29 mouse cellular contexts compared by ENCODE assay signal in genomic region chr10:21652426-21653345, GRCm38 (mm10). TPM values are rescaled to one million over a fixed set of nuclear protein-coding genes. Genes with fewer than 3 reads are reported as not detected.
DNase-seq lines count a peak whose midpoint lies in the region; ATAC-seq and TF ChIP-seq lines count a peak whose summit lies in the region.
"Had no signal": no experiment of that assay in that cellular context is flagged by ENCODE, and none has a peak within 500 bp of the region (broad histone marks: within the 10 kb centered on the region; RNA-seq: fewer than 3 reads in every experiment).

No protein-coding gene starts in this region.

- H3K9ac ChIP-seq in hindbrain, postnatal 0 days (replicated peaks; ENCODE audit: low read length), result no peak overlapping the region
- no peak overlapping the region for H3K9ac ChIP-seq in hindbrain, embryonic 14.5 days
- H3K9ac ChIP-seq: embryonic facial prominence, embryonic 13.5 days; intestine, embryonic 15.5 days; limb, embryonic 15.5 days; liver, embryonic 15.5 days; midbrain, embryonic 13.5 days had no signal

- H3K36me3 ChIP-seq in hindbrain, postnatal 0 days (ENCODE audit: insufficient read depth, low read length), result no peaks in the 10 kb centered on the region
- H3K36me3 ChIP-seq in hindbrain, embryonic 14.5 days (replicated peaks; ENCODE audit: control insufficient read depth, insufficient read depth), result no peaks in the 10 kb centered on the region
- H3K36me3 ChIP-seq: embryonic facial prominence, embryonic 13.5 days; heart, embryonic 10.5 days; intestine, embryonic 15.5 days; limb, embryonic 15.5 days; liver, embryonic 15.5 days; midbrain, embryonic 13.5 days had no signal

- WGBS in cerebellum, adult 2 months, result 82% methylated on average over 24 of the region's 24 CpGs
- WGBS in hindbrain, postnatal 0 days, result 87% methylated on average over 24 of the region's 24 CpGs
- 89% methylated on average over 24 of the region's 24 CpGs for WGBS in hindbrain, embryonic 14.5 days

- DNase-seq in cerebellum, adult 2 months, result peak in 1 of 2 experiments; percentile 30
- no peak for DNase-seq in cerebellum, adult 11 months
- DNase-seq in hindbrain, postnatal 0 days (ENCODE audit: low spot score), result peak; percentile 25
- no peak for DNase-seq in hindbrain, embryonic 14.5 days (ENCODE audit: low spot score)
- DNase-seq in left cerebral cortex, adult 9 months (ENCODE audit: low spot score in 2 of 2), result peak; percentile 42 to 55
- no peak for DNase-seq in left cerebral cortex, postnatal 10 days (ENCODE audit: extremely low spot score in 1 of 2, low spot score in 2 of 2)
- DNase-seq: adrenal gland, adult 8-10 months; heart, postnatal 10 days; kidney, adult 9 months; kidney, postnatal 36 days; retina, postnatal 1 day; thymus, postnatal 25 days had no signal

- H3K4me1 ChIP-seq in cerebellum, adult 2 months (ENCODE audit: control insufficient read depth, insufficient read depth, low read length), result no peaks in the 10 kb centered on the region
- H3K4me1 ChIP-seq in hindbrain, postnatal 0 days (ENCODE audit: insufficient read depth, low read length), result no peaks in the 10 kb centered on the region
- H3K4me1 ChIP-seq in hindbrain, embryonic 14.5 days (replicated peaks; ENCODE audit: control insufficient read depth, insufficient read depth, low read length), result no peaks in the 10 kb centered on the region
- H3K4me1 ChIP-seq in cortical plate, adult 2 months (ENCODE audit: control insufficient read depth, insufficient read depth, low read length), result peaks cover 4% of the 10 kb centered on the region; the same call in 1 of the 2 replicates
- H3K4me1 ChIP-seq: embryonic facial prominence, embryonic 13.5 days; intestine, embryonic 15.5 days; limb, embryonic 15.5 days; liver, embryonic 15.5 days; midbrain, embryonic 13.5 days had no signal

- peak; percentile 53 for ATAC-seq in hindbrain, postnatal 0 days
- no peak for ATAC-seq in hindbrain, embryonic 14.5 days (ENCODE audit: low FRiP score)
- ATAC-seq: CD4-positive, CD25-positive, alpha-beta regulatory T cell, adult 4 months; forebrain, embryonic 14.5 days; intestine, embryonic 15.5 days; lung, postnatal 0 days; midbrain, embryonic 13.5 days; Patski had no signal

- peak overlapping the region; percentile 54; the same call in 1 of the 2 replicates for H3K27ac ChIP-seq in cerebellum, adult 2 months (ENCODE audit: insufficient read depth, low read length)
- H3K27ac ChIP-seq in hindbrain, postnatal 0 days, result no peak overlapping the region
- no peak overlapping the region for H3K27ac ChIP-seq in hindbrain, embryonic 14.5 days
- peak overlapping the region; percentile 94 for H3K27ac ChIP-seq in cortical plate, adult 2 months (ENCODE audit: insufficient read depth, low read length)
- H3K27ac ChIP-seq: embryonic facial prominence, embryonic 13.5 days; intestine, embryonic 15.5 days; limb, embryonic 15.5 days; liver, embryonic 15.5 days; midbrain, embryonic 13.5 days had no signal

- no peak overlapping the region for H3K4me3 ChIP-seq in cerebellum, adult 2 months (replicated peaks; ENCODE audit: insufficient read depth, low read depth, low read length)
- H3K4me3 ChIP-seq in hindbrain, postnatal 0 days (ENCODE audit: low read length), result no peak overlapping the region
- no peak overlapping the region for H3K4me3 ChIP-seq in hindbrain, embryonic 14.5 days (replicated peaks; ENCODE audit: low read length)
- no peak overlapping the region for H3K4me3 ChIP-seq in cortical plate, adult 2 months (ENCODE audit: insufficient read depth, low read length)
- H3K4me3 ChIP-seq: embryonic facial prominence, embryonic 13.5 days; heart, embryonic 10.5 days; intestine, embryonic 15.5 days; limb, embryonic 15.5 days; liver, embryonic 15.5 days; midbrain, embryonic 13.5 days had no signal

- no peak for TF ChIP-seq POLR2A in cerebellum, adult 2 months (IDR thresholded peaks at IDR 0.05; ENCODE audit: borderline replicate concordance, insufficient read depth, low read length)
- TF ChIP-seq POLR2A in cortical plate, adult 2 months (IDR thresholded peaks at IDR 0.05; ENCODE audit: extremely low read depth, insufficient read depth, low read length), result no peak

- TF ChIP-seq CTCF in cerebellum, adult 2 months (IDR thresholded peaks at IDR 0.05; ENCODE audit: borderline replicate concordance, insufficient read depth, low read depth, low read length), result no peak
- TF ChIP-seq CTCF in hindbrain, postnatal 0 days (IDR thresholded peaks at IDR 0.05; ENCODE audit: low read depth), result no peak
- no peak for TF ChIP-seq CTCF in cortical plate, adult 2 months (IDR thresholded peaks at IDR 0.05; ENCODE audit: extremely low read depth, insufficient read depth, low read length)

- intact Hi-C loops in left cerebral cortex, postnatal 10 days (cut with DNase I), result no loop called here

- H3K4me2 ChIP-seq in hindbrain, postnatal 0 days (ENCODE audit: low read depth, low read length), result no peak overlapping the region
- no peak overlapping the region for H3K4me2 ChIP-seq in hindbrain, embryonic 14.5 days (replicated peaks)
- H3K4me2 ChIP-seq: embryonic facial prominence, embryonic 13.5 days; intestine, embryonic 15.5 days; limb, embryonic 15.5 days; liver, embryonic 15.5 days; midbrain, embryonic 13.5 days had no signal

- H3K27me3 ChIP-seq in cerebellum, adult 2 months (ENCODE audit: control insufficient read depth, insufficient read depth, low read length), result no peaks in the 10 kb centered on the region
- H3K27me3 ChIP-seq in hindbrain, postnatal 0 days (ENCODE audit: insufficient read depth, low read length), result no peaks in the 10 kb centered on the region
- H3K27me3 ChIP-seq in hindbrain, embryonic 14.5 days (ENCODE audit: control insufficient read depth, insufficient read depth, low read length), result no peaks in the 10 kb centered on the region
- H3K27me3 ChIP-seq: embryonic facial prominence, embryonic 13.5 days; intestine, embryonic 15.5 days; limb, embryonic 15.5 days; liver, embryonic 15.5 days; midbrain, embryonic 13.5 days; Patski had no signal

- H3K9me3 ChIP-seq in hindbrain, postnatal 0 days (ENCODE audit: low read length), result no peaks in the 10 kb centered on the region
- 0 out of 2 replicates have a peak, but pooled peaks cover 4% of the 10 kb centered on the region for H3K9me3 ChIP-seq in hindbrain, embryonic 14.5 days (ENCODE audit: control insufficient read depth, low read length)
- H3K9me3 ChIP-seq: heart, embryonic 10.5 days; intestine, embryonic 15.5 days; limb, embryonic 15.5 days; liver, embryonic 15.5 days; midbrain, embryonic 13.5 days had no signal

RNA-seq across cellular contexts. Expression of gene 1700020N01Rik, which starts 59.7 kb away (rescaled TPM):
- not detected in 2 replicates for polyA plus RNA-seq in cerebellum, adult 2 months (2012; rRNA removed)
- not detected in 2 replicates for total RNA-seq in hindbrain, postnatal 0 days (2014; rRNA removed)
- not detected in 2 replicates for polyA plus RNA-seq in hindbrain, postnatal 0 days (2015; fragmentation: Nextera tagmentation; extraction: Ambion mirVana)
- polyA plus RNA-seq in hindbrain, embryonic 14.5 days (2014; fragmentation: Nextera tagmentation; extraction: Ambion mirVana), result not detected in 2 replicates
- total RNA-seq in left cerebral cortex, postnatal 10 days (2021), result not detected
- not detected in 2 replicates for polyA plus RNA-seq in cortical plate, adult 2 months (2012; rRNA removed)
- total RNA-seq: adrenal gland, adult 8-10 months; gastrocnemius, adult 18-20 months; gastrocnemius, postnatal 4 days; heart, postnatal 10 days; left cerebral cortex, postnatal 14 days; megakaryocyte progenitor cell, adult 5-6 weeks had no signal
- polyA plus RNA-seq: brain, embryonic 14.5 days; CD4-positive, CD25-positive, alpha-beta regulatory T cell, adult 4 months; embryonic facial prominence, embryonic 13.5 days; forebrain, embryonic 14.5 days; hindbrain, embryonic 11.5 days; intestine, embryonic 15.5 days; limb, embryonic 15.5 days; liver, embryonic 15.5 days; midbrain, embryonic 13.5 days; Patski had no signal

Comparison
In these comparisons a context has a peak if more than half of its experiments do, and no peak if none do; other contexts are left out.
1. DNase-seq: peak in hindbrain, postnatal 0 days (single experiment) and left cerebral cortex, adult 9 months (2 of 2); none in cerebellum, adult 11 months (single experiment), hindbrain, embryonic 14.5 days (single experiment) and left cerebral cortex, postnatal 10 days (0 of 2).
2. H3K27ac ChIP-seq: peak in cerebellum, adult 2 months (single experiment) and cortical plate, adult 2 months (single experiment); none in hindbrain, postnatal 0 days (single experiment) and hindbrain, embryonic 14.5 days (single experiment).